Mouse (Mus musculus): ENCODE measurements around the gene Cbr1.
A peak's percentile ranks its signal among the peaks of the same experiment; 100 is the strongest.

The Cbr1 gene

DNA sequence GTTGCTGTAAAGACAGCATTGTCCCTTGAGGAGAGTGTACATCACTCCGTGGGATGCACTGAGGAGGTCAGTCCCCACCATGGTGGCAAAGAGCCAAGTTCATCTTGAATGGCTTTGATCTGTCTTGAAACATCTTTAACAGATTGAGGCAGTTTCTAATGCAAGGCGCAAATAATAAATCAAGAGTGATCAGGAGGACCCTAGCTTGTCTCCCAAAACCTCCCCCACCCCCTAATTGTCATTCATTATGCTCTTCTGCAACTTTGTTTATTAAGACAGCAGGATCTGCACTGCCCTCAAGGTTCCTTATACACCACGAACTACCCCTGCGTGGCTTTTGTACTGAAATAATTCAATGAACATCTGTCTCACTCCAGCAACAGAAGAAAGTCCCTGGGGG lies at the start of gene Cbr1:
Gene Cbr1 (plus strand): TSS at position 301 of the 400 bp plus-strand sequence.
- DNase-seq: peak in 1 of 2 experiments; percentile 18

DNA sequence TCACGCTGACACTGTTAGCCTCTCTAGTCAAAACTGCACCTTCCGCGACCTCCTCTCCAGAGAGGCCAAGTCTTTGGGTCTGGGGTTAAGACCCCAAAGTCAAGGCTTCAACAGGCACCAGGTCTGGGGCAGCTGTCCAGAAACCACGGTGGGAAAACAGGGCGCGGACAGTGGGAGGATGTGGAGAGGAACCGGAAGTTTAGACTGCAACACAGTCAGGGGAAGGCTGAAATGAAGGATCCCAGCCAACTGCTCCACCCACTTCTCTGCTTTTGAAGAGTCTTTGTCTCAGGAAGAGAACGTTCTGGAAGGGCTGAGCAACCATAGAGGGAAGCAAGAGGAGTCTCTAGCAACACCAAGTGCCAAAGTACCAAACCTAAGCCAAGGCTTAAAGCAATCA lies 48.0 kb upstream of the Cbr1 start:
- DNase-seq: no peak

DNA sequence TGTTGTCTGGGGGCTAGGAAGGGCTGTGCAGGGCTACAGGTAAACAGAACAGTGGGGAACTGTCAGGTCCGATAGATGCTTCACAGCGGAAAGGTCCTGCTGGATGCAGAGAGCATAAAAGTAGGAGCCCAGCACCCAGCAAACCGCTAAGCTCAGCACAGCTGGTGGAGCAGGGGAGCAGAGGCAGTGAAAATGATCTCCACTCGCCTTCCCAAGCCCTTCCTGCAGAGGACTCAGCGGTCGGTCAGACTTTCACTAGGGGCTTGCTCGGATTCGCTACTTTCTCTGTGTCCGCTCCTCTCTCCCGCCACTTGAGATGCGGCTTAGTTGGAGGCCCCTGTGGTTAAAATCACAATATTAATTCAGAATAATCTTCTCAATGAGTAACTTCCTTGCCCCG lies 47.2 kb upstream of the Cbr1 start:
- no peak for DNase-seq

DNA sequence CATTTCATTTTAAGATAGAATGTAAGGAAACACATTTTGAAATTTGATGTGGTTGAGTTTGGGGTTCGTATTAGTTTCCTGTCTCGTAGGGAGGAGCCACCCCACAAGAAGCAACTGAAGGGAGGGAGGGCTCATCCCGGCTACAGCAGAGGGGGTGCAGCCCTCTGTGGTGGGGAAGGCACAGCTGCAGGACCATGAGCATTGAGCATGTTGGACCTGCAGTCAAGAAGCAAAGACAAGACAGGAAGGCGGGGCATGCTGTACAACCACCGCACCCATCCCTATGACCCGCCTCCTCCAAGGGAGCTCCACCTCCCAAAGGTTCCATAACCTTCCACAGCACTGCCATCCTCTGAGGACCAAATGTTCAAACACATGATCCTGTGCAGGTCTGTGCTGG lies 33.3 kb upstream of the Cbr1 start:
- DNase-seq: no peak

DNA sequence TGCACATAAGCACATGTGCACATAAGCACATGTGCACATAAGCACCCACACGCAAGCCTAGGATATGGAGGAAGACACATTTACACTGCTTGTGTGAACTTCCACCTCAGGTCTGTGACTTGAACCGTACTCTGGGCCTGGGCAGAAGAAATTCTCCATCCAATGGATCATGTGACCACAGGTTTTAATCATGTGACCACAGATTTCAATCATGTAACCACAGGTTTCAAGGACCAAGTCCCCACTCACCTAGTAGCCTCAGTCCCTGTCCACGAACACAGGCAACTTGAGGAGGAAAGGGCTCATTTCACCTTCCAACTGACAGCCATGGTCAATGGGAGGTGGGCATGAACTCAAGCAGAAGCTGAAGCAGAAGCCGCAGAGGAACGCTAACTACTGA lies 32.2 kb upstream of the Cbr1 start:
- no peak for DNase-seq

DNA sequence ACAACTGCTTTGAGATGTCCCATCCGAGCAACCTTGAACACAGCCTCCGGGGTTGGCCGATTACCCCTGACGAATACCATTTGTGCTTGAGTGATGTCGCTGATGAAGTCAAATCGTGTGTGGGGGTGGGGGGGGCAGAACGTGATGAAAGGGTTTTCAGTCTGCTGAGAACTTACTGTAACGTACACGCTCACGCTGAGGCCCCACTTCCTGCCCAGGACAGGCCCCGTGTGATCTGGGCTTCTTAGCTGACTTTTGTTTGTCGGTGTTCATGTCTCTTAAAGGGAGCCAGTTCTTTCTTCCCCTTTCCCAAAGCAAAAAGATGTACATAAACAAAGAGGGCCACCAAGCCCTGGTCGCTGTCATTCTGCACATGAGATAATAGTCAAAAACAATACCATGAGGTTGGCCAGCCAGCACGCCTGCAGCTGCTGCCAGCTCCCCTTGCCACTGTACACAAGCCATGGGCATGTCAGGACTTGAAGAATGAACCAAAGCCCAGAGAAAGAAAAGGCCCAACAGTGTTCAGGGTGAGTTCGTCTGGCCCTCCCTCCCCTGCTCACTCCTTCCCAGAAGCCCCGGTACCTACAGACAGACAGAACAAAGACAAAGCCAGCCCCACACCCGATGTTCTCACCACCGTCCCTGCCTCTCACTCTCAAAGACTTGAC lies 31.0 kb upstream of the Cbr1 start:
- no peak for DNase-seq

DNA sequence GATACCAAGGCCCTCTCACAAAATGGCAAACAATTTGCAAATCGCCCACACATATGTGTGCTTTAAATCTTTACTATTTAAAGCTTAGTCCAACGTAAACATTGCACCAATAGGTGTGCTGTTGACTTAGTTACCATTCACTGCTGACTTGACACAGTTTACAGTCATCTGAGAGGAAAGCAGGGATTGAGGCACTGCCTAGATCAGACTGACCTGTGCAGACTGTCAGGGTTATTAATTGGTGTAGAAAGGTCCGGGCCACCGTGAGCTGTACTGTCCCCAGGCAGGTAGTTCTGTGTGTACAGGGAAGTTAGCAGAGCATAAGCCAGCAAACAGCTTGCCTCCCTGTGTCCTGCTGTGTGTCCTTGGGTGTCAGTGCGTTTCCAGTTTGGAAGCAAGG lies 30.1 kb upstream of the Cbr1 start:
- no peak for DNase-seq

DNA sequence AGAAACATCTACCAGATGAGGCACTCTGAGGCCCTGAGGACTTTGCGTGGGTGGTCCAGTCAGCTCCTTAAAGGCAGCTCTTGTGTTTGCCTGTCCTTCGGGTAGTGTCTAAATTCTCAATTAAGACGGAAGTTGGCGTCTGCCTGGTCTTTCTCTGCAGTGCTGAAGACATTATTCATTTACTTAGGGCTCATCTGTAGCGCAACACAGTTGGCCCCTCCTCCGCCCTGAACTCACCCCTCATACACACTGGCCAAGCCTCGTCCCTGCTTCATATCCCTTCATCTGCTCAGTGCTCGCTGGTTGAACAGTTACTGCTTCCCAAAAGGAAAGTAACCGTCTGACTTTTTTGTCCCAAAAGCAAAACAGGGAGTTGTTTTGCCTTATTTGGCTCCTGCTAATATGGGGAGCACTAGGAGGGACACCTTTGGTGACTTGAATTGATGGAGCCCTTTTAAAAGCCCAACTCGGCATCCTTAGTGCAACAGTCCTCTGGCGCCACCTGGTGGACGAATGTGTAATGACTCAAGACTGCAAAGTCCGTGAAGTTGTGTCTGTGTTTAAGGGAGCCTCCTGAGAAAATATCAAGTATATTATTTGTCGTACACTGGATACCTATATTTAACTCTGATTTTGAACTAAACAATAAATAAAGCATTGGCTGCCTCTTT lies 29.1 kb upstream of the Cbr1 start:
- peak; percentile 91 to 94 for DNase-seq

DNA sequence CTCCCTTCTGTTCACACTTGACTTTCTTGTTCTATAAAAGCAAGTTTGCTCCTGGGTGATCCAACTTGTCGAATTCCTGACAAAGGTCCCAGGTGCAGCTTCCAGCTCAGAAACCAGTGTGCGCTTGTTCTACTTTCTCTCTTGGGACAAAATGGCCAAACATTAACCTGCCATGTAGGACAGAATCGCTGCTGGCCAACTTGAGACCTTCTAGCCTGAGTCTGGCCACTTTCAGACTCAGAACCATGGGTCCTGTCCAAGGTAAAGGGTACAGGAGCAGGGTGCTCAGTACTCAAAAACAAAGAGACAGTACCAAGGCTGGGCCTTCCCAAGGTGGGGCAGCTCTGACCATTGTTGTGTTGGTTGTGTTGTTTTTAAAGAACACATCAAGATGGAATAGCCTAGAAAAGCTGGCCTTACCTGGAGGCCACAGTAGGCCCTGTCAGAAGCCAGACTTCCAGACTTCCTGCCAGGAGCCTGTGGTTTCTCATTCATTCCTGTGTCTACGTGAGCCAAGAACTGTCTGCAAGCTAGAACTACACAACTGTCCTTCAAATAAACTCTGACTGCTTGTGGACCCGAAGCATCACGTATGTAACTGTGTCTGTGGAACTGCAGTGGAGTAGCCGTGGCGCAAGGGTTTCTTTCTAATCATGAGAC lies 27.2 kb upstream of the Cbr1 start:
- no peak for DNase-seq

DNA sequence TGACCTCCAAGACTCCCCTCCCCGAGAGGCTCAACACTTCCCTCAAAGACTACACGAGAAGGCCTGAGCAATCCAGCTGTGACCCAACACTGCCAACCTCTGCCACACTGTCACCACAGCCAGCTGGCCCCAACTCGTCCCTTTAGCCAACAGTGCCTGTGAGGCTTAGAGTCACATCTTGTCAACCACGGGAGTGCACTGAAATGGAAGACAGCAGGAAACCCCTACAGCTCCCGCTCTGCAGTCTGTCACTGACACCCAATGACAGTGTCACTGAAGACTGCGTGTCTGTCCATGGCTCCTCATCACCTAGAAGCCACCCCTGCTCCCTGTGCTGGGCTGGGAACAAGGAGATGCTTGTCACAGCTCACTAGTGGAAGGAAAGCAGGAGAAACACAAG lies 24.5 kb upstream of the Cbr1 start:
- DNase-seq: peak in 1 of 2 experiments; percentile 30

DNA sequence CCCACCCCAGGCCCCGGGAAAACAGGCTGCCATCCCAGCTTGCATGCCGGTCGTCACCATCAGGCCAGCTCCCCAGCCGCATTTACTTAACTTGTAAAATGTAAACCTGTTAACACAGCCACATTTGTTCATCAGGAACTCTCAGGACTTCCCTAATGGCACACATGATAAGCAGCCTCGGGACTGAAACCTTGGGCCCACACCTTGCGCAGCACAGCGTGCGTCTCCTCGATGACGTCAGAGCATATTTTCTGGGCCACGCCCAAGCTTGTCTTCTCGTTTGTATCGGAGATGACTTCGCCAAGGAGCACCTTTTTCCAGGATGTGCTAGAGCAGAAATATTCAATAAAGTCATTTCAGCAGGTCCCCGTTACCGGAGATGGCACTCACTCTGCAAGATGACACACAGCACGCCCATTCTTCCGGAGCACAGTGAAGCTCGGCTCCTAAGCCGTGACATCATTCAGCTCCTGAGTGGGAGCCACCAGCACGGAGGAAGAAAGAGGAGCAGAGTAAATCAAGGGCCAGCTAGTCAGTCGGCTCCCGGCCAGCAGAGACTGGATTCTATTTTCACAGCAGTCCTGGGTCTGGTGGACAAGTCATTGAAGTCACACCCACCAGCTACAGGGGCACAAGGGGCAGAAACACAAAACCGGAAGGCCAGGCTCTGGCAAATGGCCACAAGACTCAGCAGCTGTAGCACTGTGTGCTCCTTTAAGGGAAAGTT lies 20.5 kb upstream of the Cbr1 start:
- no peak for DNase-seq

DNA sequence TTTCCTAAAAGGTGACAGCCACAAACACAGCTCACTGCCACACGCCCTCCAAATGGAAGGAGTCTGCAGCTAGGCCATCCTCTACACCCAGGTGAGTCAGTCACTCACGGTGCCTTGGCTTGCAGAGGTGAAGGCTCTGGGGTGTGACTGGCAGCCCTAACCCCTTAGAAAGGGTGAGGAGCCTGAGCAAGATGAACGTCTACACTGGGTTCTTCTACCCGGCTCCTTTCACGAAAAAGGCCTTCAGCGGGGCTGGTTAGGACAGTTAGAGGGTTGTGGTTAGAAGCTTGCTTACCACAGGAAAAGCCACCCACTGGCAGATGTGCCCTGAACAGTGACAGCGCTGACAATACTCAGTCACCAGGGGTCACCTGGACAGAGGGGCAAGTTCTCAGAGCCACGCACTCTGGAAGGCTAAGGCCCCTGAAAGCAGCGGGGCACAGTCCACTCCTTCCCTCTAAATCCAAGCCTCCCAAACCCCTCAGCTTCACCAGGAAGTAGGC lies 19.9 kb upstream of the Cbr1 start:
- no peak for DNase-seq

DNA sequence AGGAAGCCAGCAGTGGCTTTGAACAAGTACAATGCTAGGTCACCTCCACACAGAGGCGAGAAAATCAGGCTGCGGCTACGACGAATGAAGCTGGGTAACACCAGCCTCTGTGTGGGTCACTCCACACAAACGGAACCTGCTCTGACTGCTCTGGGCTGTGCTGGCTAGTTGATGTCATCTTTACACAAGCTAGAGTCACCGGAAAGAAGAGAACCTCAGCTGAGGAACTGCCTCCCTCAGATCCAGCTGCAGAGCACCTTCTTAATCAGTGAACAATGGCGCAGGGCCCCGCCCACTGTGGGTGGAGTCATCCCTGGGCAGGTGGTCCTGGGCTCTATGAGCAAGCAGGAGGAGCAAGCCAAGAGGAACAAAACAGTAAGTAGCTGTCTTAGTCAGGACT lies 19.3 kb upstream of the Cbr1 start:
- no peak for DNase-seq

DNA sequence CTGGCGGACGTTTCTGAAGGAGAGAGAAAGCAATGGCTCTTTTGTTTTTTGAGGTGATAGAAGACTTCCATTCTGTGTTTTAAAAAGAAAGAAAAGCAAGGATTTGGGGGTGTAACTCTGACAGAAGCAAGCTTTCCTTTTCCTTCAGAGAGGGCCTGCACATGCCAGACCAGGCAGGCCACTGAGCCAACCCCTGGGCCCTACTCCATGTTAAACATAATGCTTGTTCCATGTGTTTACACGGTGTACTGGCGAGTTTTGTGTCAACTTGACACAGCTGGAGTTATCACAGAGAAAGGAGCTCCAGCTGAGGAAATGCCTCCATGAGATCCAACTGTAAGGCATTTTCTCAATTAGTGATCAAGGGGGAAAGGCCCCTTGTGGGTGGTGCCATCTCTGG lies 17.4 kb upstream of the Cbr1 start:
- no peak for DNase-seq

DNA sequence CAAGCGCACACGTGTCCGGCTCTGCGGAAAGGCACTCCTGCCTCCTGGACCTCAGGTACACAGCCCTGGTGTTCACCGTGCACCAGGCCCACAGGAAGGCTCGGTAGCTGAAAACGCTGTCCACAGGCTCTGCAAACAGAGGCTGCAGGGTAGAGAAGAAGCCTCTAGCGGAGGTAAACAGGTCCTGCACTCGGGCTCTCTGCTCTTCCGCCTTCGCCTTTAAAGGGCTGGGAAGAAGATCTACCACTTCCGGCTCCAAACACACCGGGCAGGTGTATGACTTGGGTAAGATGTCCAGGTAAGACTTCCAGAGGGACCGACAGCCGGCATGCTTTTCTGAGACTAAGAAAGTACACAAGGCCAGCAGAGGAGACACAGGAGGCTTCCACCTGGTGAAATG lies 14.7 kb upstream of the Cbr1 start:
- no peak for DNase-seq

DNA sequence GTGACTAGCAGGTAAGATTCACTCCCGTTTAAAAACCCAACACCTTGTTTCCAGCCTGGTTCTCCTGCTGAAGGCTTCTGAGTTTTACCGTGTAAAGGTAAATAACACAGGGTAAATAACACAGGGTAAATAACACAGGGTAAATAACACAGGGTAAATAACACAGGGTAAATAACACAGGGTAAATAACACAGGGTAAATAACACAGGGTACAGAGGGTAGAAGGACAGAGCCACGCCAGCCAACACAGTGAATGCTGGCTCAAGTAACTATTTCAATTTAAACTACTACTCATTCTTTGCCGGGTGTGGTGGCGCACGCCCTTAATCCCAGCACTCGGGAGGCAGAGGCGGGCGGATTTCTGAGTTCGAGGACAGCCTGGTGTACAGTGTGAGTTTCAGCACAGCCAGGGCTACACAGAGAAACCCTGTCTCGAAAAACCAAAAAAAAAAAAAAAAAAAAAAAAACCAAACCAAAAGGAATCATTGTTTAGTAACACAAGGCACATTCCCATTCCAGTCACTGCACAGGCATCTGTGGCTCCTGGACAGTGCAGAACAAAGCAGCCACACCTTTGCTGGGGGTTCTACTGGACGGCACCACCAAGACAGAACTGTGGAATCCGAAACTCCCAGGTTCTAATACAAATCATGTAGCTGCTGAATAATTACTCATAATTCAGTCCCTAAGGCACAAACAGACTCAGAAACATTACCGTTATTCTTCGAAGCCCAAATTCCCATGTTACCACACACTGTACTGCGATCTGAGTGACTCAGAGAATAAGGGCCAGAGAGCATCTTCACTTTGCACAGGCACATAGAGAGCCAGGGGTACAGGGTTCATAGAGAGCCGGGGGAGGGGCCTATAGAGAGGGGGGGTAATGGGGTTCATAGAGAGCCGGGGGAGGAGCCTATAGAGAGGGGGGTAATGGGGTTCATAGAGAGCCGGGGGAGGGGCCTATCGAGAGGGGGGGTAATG lies 13.9 kb upstream of the Cbr1 start:
- DNase-seq: no peak

DNA sequence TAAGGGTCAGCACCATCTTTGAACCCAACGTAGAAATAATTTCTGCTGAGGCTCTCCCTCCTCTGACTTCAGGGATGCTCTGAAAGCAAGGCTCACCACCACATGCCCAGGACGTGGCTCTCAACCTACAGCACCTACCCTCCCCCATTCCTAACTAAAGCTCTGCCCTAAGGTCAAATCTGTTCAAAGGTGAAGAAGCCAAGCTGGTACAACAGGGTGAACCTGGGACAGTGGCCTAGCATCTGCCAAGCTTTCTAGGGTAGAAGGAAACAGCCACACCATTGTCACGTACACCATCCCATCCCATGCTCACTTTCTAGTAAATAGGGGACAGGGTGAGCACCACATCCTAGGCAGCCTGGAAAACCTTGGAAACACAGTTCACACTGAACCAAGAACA lies 12.9 kb upstream of the Cbr1 start:
- no peak for DNase-seq

DNA sequence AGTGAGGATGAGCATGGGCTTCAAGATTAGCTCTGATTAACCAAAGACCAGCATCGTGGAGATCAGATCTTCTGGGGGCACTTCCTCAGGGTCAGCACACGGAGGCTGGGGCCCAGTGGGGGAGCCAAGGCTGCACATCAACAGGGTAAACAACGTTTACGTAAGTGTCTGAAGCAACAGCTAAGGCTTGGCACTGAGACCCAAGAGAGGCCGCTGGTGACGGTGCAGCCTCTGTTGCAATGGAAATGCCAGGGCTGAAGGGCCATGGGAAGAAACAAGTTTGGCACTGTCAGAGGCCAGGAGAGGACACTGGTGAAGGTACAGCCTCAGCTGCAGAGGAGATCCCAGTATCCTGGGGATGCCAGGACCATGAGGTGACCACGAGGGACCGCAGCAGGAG lies 12.2 kb upstream of the Cbr1 start:
- DNase-seq: no peak

DNA sequence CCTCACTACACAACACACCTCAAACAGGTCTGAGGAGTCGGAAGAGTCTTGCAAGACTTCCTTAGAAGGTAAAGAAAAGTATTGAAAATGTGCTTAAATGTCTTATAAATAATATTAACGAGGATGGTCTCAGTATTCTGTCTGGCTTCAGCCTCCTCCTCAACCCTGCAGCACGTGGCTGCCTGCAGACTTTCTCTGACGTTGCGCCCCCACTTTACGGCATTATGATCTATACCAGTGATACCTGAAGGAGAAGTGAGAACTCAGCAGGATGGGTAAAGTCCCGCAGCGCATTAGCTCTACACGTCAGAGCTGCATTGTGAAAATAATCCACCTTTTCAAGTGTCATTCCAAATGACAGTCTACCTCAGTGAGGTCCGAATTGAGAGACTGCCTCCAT lies 11.2 kb upstream of the Cbr1 start:
- no peak for DNase-seq

DNA sequence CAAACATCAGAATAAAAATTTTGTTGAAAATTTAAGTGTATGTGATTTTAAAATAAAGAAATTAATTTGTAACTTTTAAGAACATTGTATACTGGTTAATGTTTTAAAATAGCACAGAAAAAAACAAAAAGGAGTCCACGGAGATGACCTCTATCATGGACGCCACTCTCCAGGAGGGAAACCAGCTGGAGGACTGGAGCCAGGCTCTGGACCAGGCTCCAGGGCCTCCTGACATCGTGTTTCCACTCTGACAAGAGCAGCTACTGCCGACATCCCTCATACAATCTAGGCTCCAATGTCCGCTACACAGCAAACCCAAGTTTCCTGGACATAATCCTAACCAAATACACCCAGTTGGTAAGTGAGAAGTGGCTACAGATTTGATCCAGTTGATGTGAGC lies 9.9 kb upstream of the Cbr1 start:
- no peak for DNase-seq

DNA sequence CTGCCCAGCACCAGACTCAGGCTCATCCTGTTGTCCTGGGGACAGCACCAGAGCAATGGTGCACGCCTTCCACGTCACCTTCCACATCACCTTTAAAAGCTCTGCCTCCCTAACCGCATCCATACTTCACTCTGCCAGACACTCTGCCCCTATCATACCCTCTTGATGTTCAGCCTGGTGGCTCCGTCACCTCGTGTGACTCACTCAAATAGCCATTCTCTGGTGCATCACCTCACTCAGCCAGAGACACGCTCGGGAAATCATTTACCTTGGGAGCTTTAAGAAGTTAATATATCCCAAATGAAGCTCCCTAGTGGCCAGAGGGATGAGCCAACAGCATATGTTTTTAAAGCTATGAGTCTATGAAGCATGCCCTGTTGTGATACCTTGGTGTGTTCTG lies 8.8 kb upstream of the Cbr1 start:
- DNase-seq: no peak

DNA sequence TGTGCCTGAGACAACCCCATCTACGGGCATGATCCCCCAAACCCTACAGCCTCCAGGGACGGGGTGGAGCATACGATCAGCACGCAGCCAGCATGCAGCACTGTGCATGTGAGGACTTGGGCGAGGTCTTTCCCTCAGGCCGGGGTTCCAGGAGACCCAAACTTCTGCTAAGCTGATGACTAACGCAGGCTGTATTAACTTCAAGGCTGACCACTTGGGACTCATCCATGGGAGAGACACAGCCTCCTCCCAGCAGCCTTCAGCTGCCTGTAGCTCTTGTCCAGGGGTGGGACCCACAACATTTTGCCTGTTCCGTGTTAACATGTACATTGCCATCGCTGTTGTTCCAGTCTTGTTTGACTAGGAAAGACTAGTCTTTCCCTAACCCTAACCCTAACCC lies 8.1 kb upstream of the Cbr1 start:
- DNase-seq: no peak

Measured in cerebellum, postnatal 14 days (tissue).